Mouse (Mus musculus) forebrain, embryonic 11.5 days (tissue): ENCODE measurements around the gene Ghrhr. TPM values are rescaled to one million over a fixed set of nuclear protein-coding genes. Genes with fewer than 3 reads are reported as not detected.

ENCODE experiments used
- ATAC-seq: fragments of 200-750 bp; cut with Nextera tagmentation; replicated peaks from 2 replicates; pipeline ENCODE4 v1.8.0; 2017; ENCODE audit warnings: moderate TSS enrichment; ENCODE audit not compliant: low FRiP score
- DNase-seq: peaks from one replicate; pipeline ENCODE4 v3.0.0-alpha.2; 2017; ENCODE audit warnings: low spot score
- H3K27ac ChIP-seq: fragments of 300-500 bp; sonication (generic); 2 replicates; pipeline ENCODE4 v1.5.1; 2014; ENCODE audit warnings: low read depth, low read length
- H3K27me3 ChIP-seq: fragments of 300-500 bp; sonication (generic); 2 replicates; pipeline ENCODE4 v1.6.1; 2014; ENCODE audit warnings: mild to moderate bottlenecking, low read length, mixed read lengths; ENCODE audit not compliant: control insufficient read depth, insufficient read depth
- H3K36me3 ChIP-seq: fragments of 300-500 bp; sonication (generic); 2 replicates; pipeline ENCODE4 v1.6.1; 2014; ENCODE audit warnings: mild to moderate bottlenecking, low read length, moderate library complexity, mixed read lengths; ENCODE audit not compliant: control insufficient read depth, insufficient read depth
- H3K4me1 ChIP-seq: fragments of 300-500 bp; sonication (generic); replicated peaks from 2 replicates; pipeline ENCODE4 v1.6.1; 2014; ENCODE audit warnings: low read length, mixed read lengths; ENCODE audit not compliant: control insufficient read depth, insufficient read depth
- H3K4me2 ChIP-seq: fragments of 300-500 bp; sonication (generic); 2 replicates; pipeline ENCODE4 v1.6.1; 2014; ENCODE audit warnings: low read depth, mild to moderate bottlenecking, low read length, moderate library complexity, mixed read lengths; ENCODE audit not compliant: severe bottlenecking
- H3K4me3 ChIP-seq: fragments of 300-500 bp; sonication (generic); 2 replicates; pipeline ENCODE4 v1.5.1; 2014; ENCODE audit warnings: low read depth, low read length
- H3K9ac ChIP-seq: fragments of 300-500 bp; sonication (generic); 2 replicates; pipeline ENCODE4 v1.6.1; 2014; ENCODE audit warnings: low read length
- H3K9me3 ChIP-seq: fragments of 300-500 bp; sonication (generic); 2 replicates; pipeline ENCODE4 v1.6.1; 2016; ENCODE audit warnings: low read length, mixed read lengths; ENCODE audit not compliant: control insufficient read depth
- WGBS: fragments of 180-500 bp; shearing (Covaris S2); extraction: QIAGEN DNeasy Blood & Tissue Kit; methylation state at CpG from one replicate; pipeline ENCODE4 v1.1.7; 2014; 5-methylcytosine and 5-hydroxymethylcytosine counted together
- polyA plus RNA-seq: library from polyadenylated mRNA; unstranded; fragments of >200 nt; fragmentation: Nextera tagmentation; extraction: Ambion mirVana; gene quantifications from 2 replicates; pipeline ENCODE4 v1.2.1, GENCODE M21; 2014

Ghrhr gene
- polyA plus RNA-seq, 1 experiment from 2014 or later: not detected

DNA sequence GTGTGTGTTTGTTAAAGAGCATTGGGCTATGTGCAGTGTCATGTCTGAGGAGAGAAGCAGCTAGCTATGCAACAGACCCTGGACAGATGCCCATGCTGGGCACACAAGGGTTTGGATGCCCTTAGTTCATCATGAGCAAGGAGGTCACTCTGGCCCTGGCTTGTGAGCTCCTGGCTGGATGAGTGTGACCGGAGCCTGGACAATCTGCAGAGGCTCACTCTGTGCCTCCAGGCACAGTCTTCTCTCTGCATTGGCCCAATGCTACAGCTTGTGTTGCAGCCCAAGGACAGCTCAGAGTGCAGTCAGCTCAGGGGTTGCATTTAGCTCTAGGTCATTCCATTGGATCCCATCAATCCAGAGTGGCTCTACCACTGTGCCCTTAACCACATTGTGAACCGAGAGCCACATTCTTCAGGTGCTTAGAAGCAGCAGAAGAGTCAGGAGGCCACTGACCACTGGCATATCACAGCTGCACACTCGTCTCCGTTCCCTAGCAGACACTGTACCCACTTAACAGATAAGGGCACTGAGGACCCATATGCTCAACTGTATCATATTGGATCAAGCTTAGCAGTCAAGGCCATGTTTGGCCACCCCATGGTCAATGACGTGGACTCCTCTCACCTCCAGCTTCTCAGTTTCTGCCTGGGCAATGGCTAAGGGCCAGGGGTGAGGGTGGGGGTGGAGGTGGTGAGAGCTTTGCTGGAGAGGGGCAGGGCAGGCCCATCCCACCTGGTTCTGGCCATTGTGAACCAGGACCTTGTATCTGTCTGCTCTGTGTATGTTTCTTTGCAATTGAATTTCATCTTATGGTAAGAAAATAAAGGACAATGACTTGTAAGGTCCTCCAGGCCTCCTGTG lies 28.2 kb upstream of the Ghrhr start:
- WGBS: 82% methylated on average over 5 of the region's 5 CpGs
- no peaks in the 10 kb centered on the region for H3K9me3 ChIP-seq
- ATAC-seq (no peak), DNase-seq (peak; percentile 37)
- H3K4me2 ChIP-seq: no peak overlapping the region
- no peaks in the 10 kb centered on the region for H3K36me3 ChIP-seq
- no peak overlapping the region for H3K27ac ChIP-seq
- H3K9ac ChIP-seq: no peak overlapping the region
- H3K27me3 ChIP-seq: no peaks in the 10 kb centered on the region; the same call in 1 of the 2 replicates
- H3K4me1 ChIP-seq: no peaks in the 10 kb centered on the region
- no peak overlapping the region for H3K4me3 ChIP-seq

DNA sequence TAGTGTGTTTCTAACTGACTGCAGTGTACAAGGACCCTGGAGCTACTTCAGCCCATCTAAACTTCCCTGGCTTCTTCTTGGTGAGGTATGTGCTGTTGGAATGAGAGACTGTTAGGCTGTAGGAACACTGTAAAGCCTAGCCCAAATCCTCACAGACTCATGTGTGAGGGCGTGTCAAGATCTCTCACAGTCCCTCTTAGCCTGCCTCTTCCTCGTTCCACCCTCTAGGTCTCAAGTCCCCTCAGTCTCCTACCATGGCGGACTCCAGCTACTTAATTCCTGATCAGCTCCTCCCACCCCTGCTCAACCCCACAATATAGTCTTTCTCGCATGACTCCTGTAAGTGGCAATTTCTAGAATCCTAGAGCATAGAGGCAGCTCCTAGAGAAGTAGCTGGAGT lies 26.9 kb upstream of the Ghrhr start:
- no peaks in the 10 kb centered on the region; the same call in 1 of the 2 replicates for H3K27me3 ChIP-seq
- ATAC-seq (no peak), DNase-seq (peak; percentile 30)
- no peaks in the 10 kb centered on the region for H3K36me3 ChIP-seq
- no peak overlapping the region for H3K9ac ChIP-seq
- no peak overlapping the region for H3K4me2 ChIP-seq
- no peaks in the 10 kb centered on the region for H3K4me1 ChIP-seq
- H3K9me3 ChIP-seq: no peaks in the 10 kb centered on the region
- no peak overlapping the region for H3K4me3 ChIP-seq
- H3K27ac ChIP-seq: no peak overlapping the region
- WGBS: 89% methylated on average over 4 of the region's 4 CpGs

DNA sequence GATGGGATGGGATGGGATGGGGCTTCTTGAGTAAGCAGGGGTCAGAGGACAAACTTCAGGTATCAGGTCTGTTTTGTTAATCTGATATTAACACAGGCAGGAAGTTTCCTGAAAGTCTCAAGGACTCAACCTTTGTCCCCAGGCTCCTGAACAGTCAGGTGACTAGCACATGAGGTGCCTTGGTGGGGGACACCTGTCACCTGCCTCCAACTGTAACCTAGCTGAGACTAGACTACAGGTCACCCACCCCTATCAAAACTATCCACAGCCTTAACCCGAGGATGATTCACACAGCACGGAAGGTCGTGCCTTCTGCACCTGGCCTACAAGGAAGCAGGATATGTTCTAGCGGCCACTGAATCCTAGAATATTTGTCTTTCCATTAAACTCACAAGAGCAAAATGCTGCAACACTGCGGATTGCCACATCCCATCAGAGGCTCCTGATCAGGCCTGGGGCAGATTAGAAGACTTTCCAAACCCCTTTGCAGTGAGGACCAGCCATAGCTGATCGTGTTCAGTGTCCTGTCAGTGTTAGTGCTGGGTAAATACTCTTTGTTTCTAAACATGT lies 25.6 kb upstream of the Ghrhr start:
- Histone ChIP-seq H3K9ac (no peak overlapping the region), H3K9me3 (no peaks in the 10 kb centered on the region), H3K27me3 (no peaks in the 10 kb centered on the region; the same call in 1 of the 2 replicates), H3K27ac (no peak overlapping the region), H3K36me3 (no peaks in the 10 kb centered on the region), H3K4me3 (no peak overlapping the region), H3K4me2 (no peak overlapping the region), H3K4me1 (no peaks in the 10 kb centered on the region)
- ATAC-seq (no peak), DNase-seq (peak; percentile 27)
- WGBS: 91% methylated on average over 6 of the region's 6 CpGs

DNA sequence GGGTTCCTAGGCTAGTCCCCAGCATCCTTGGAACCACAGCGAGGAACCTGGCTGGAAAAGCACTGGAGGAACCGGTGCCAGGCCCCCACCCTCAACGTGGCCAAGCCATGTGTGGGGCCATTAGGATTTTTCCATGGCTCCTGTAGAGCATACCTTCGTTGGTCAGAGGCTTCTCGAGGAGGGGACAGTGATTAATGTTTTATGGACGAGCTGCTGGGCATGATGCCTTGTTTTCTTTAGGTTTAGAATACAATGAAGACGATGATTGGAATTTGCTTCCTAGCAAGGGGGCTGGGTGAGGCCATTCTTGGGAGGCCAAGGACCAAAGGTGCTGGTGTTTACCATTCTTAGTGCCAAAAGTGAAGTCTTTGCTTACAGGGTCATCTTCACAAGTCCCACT lies 24.4 kb upstream of the Ghrhr start:
- peak; percentile 37 for DNase-seq
- no peaks in the 10 kb centered on the region for H3K9me3 ChIP-seq
- H3K4me2 ChIP-seq: no peak overlapping the region
- no peaks in the 10 kb centered on the region for H3K4me1 ChIP-seq
- ATAC-seq: no peak
- H3K36me3 ChIP-seq: no peaks in the 10 kb centered on the region
- WGBS: 82% methylated on average over 7 of the region's 7 CpGs
- H3K9ac ChIP-seq: no peak overlapping the region
- no peaks in the 10 kb centered on the region for H3K27me3 ChIP-seq
- H3K4me3 ChIP-seq: no peak overlapping the region
- no peak overlapping the region for H3K27ac ChIP-seq

DNA sequence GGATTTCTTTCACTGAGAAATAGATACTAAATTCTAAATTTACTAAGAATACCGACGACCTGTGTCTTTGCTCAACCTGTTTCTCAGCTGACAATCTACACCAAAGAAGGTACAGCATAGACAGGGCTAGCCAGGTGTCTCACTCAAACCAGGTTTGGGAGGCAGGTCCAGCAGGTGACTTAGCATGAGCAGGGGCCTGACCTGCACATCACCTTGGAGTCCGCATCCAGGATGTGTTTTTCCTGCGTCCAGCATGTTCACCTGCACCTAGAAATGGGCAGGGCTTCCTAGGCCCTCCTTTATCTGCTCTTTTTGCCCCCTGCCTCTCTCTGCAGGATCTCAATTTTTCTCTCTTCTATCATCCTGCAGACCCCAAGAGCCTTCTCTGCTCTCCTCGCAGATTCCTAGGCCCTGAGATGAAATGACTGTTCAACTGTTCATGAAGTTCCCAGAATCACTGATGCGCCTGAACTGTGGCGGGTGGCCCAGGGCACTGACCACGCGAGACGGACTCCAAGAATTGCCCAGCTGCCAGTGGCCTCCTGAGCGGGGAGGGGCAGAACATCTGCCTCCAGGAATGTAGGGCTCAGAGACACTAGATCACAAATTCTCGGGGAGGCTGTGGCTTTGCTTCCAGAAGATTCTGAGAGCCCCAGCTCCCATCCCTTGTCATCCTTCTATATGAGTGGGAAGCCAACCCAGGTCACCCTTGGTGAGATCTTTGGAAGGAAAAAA lies 22.2 kb upstream of the Ghrhr start:
- Histone ChIP-seq H3K4me3 (no peak overlapping the region), H3K27ac (no peak overlapping the region), H3K4me1 (0 out of 2 replicates have a peak, but pooled peaks cover 4% of the 10 kb centered on the region), H3K9me3 (no peaks in the 10 kb centered on the region), H3K36me3 (no peaks in the 10 kb centered on the region), H3K27me3 (no peaks in the 10 kb centered on the region), H3K9ac (no peak overlapping the region), H3K4me2 (no peak overlapping the region)
- WGBS: 82% methylated on average over 12 of the region's 12 CpGs
- DNase-seq: peak; percentile 37
- ATAC-seq: no peak

DNA sequence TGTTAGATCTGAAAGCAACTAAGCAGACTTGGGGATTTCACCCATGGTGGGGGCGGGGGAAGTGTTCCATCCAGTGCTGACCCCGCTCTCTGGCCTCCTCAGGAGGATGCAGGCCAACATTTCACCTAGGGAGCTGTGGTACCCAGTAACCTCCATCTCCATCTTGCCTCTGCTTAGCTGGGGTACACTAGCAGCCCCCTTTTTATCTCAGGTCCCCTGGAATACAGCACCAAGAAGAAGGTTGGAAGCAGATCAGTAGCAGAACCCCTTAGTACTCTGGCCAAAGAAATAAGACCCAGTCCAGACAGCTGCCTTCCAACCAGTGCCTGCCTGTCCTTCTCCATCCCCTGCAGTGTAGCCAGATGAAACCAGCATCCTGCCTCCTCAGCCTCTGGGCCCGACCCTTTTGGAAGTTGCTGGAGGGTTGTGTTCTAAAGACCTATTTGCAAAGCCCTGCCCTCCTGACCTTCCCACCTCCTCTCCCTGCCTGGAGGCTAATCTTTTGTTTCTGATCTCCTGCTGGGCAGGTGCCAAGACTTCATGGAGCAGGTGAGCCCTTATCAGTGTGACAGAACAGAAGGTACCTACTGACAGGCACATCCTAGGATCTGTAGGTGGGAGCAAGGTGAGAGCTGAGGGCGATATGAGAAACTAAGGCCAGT lies 21.5 kb upstream of the Ghrhr start:
- Histone ChIP-seq H3K27ac (no peak overlapping the region), H3K4me2 (no peak overlapping the region), H3K9ac (no peak overlapping the region), H3K4me1 (0 out of 2 replicates have a peak, but pooled peaks cover 4% of the 10 kb centered on the region), H3K36me3 (no peaks in the 10 kb centered on the region), H3K4me3 (no peak overlapping the region), H3K9me3 (no peaks in the 10 kb centered on the region), H3K27me3 (no peaks in the 10 kb centered on the region)
- DNase-seq: peak; percentile 34
- WGBS: 70% methylated on average over 4 of the region's 4 CpGs
- no peak for ATAC-seq

DNA sequence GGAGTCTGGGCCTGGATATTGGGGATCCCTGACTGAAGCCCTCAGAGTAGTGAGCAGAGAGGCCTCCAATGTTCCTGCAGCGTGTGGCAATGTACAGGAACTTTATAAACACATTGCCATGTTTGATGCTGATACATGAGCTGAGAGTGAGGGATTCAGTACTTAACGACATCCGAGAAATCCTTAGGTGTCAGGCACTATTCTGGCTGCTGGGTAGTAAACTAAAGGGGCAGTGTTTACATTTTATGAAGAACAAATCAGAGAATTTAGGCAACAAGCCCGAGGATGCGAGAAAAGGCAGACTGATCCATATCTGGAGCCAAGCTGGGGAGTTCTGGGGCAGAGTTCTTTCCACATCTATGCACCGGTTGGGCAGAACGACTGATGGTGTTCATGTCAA lies 20.5 kb upstream of the Ghrhr start:
- no peak overlapping the region for H3K27ac ChIP-seq
- H3K36me3 ChIP-seq: no peaks in the 10 kb centered on the region
- ATAC-seq (no peak), DNase-seq (peak; percentile 39)
- no peaks in the 10 kb centered on the region for H3K27me3 ChIP-seq
- H3K9ac ChIP-seq: no peak overlapping the region
- no peak overlapping the region for H3K4me2 ChIP-seq
- H3K4me3 ChIP-seq: no peak overlapping the region
- no peaks in the 10 kb centered on the region for H3K9me3 ChIP-seq
- 88% methylated on average over 7 of the region's 7 CpGs for WGBS
- 0 out of 2 replicates have a peak, but pooled peaks cover 4% of the 10 kb centered on the region for H3K4me1 ChIP-seq

DNA sequence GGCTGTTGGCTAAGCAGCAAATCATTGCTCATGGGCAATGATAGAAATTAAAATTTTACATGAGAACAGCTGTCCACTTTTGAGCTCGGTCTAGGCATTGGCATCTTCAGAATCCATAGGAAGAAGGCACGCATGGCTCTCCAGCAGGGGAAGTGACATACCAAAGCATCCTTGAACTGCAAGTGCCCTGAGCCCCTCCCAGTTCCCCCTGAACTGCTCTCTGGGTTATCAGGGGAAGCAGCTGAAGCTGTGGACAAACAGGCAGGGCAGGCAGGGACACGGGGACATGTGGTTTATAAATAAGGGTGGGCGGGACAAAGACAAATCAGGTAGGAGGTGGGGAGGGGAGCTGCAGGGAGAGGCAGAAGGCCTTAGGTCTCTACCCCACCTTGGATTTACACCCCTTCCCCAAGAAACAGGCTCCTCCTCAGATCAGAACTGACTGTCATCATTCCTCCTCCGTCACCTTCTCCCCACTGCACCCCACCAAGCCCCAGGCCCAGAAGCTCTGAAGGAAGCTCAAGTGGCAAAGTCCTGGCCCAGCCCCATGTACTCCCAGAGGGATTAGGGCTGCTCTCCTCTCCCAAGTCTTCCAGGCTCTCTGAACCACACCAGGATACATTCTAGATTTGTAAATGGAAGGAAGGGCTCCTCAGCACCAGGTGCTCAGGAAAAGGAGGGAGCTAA lies 19.9 kb upstream of the Ghrhr start:
- Histone ChIP-seq H3K9ac (no peak overlapping the region), H3K27me3 (no peaks in the 10 kb centered on the region), H3K27ac (no peak overlapping the region), H3K4me3 (no peak overlapping the region), H3K36me3 (no peaks in the 10 kb centered on the region), H3K9me3 (no peaks in the 10 kb centered on the region), H3K4me2 (no peak overlapping the region), H3K4me1 (0 out of 2 replicates have a peak, but pooled peaks cover 4% of the 10 kb centered on the region)
- DNase-seq (peak; percentile 23), ATAC-seq (no peak)
- WGBS: 63% methylated on average over 5 of the region's 5 CpGs
